Mouse (Mus musculus) cerebellum, postnatal 14 days (tissue): ENCODE results near the gene C5ar2.
"Not testable (repeated sequence)": the region's sequence is repeated elsewhere in the genome, so short reads cannot be mapped to it uniquely, and the experiment has no call there.

ENCODE experiments used
- DNase-seq, 2 experiments: peaks; one replicate each; pipeline ENCODE4 v3.0.0; 2021; ENCODE audit warnings: mixed read lengths in 2 of 2

C5ar2 gene

DNA sequence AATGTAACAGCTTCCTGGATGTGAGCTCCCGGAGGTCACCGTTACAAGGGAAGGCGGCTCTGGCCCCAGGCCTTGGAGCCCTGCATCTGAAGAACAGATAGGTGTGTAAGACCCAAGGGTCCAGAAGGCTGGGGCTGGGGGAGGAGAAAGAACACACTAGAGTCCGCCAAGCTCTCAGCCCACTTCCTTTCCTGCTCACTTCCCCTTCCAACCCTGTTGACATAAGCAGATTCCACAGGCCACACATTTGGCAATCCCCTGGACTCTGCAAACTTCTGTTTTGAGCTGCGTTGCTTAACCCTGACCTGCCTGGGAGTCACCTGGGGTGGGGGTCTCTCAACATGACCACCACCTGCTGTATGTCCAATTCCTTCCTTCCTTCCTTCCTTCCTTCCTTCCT is at the start of gene C5ar2:
Gene C5ar2, minus strand, starts transcription at position 88 of the 400 bp plus-strand sequence.
- DNase-seq: no peak

DNA sequence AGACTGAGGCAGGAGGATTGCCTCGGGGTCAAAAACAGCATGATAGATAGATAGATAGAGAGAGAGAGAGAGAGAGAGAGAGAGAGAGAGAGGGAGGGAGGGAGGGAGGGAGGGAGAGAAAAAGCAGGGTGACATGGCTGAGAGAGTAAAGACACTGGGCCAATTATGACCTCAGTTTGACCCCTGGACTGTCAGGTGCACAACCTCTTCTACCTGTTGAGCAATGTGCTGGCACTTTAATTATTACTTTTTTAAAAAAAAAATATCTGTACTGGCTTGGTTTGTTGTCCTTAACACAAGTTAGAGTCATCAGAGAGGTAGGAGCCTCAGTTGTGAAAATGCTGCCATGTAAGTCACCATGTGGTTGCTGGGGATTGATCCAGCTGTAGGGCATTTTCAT is 43.8 kb upstream of the C5ar2 start:
- DNase-seq: no peak

DNA sequence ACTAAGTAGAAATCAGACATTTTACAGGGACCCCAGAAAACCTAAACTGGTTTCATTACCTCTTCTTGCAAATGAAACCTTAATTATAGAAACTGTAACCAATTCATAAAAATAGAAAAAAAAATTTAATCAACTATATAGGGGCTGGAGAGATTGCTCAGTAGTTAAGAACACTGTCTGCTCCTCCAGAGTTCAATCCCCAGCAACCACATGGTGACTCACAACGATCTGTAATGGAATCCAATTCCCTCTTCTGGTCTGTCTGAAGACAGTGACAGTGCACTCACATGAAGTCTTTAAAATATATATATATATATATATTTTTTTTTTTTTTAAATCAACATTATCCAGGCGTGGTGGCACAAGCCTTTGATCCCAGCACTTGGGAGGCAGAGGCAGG is 43.1 kb upstream of the C5ar2 start:
- DNase-seq: no peak

DNA sequence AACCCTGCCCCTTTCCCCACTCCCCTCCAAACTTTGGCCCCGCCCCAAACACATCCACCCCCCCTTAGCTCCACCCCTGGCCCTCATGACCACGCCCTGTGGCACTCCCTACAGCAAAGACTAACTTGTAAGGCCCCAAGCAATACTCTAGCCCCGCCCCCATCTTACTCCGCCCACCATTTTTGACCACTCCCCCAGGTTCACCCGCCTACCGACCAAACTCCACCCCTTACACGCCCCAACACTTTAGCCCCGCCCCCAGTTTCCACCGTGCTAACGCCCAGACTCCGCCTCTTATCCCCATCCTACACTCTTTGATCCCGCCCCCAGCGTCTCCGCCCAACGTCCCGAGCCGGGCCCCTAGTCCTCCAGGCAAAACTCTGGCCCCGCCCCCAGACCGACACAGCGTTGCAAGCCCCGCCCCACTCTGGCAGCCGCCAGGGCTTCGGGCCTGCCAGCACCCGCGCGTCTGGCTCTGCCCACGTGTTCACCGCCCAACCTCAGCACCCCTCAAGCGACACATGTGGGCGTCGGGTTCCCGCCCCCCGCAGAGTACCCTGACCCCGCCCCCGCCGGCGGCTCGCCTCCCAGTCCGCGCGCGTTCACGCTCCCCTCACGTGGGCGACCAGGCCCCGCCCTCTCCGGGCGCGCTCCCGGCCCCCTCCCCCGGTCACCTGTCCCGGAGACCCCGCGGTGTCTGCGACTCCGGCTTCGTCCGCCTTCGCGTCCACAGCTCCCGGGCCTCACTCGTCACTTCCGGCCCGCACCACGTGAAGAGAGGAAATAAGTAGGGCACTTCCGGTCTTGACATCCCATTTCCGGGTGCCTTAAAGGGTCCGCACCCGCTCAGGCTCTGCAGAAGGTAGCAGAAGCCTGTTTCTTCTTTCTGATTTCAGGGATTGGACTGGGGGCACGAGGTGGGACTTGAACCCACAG is 42.3 kb upstream of the C5ar2 start, which contains the start of gene Ccdc9:
Gene Ccdc9, minus strand, starts transcription at position 770 of the 936 bp plus-strand sequence.
- peak; percentile 98 to 100 for DNase-seq

DNA sequence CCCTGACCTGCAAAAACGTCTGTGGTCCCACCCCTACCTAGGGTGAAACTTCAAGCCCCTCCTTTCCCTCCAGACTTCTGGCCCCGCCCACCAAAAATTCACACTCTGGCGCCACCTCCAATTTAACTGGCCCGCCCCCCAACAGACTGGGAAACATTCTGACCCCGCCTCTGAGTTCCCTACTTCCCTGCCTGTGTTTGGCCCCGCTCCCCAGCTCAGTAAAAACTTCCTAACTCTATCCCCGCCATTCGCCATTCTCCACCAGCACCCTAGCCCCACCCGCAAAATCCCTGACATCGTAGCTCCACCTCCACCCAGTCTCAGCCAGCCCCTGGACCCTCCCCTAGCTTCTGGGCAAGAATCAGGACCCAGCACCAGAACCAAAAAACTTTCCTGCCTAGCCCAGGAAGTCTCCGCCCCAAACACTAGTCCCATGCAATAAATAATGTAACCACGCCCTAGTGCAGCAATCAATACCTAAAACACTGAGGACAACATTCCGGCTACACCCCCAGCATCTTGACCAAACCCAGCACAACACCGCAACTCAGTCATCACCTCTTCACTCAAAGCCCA is 41.6 kb upstream of the C5ar2 start:
- DNase-seq: peak; percentile 36 to 68

DNA sequence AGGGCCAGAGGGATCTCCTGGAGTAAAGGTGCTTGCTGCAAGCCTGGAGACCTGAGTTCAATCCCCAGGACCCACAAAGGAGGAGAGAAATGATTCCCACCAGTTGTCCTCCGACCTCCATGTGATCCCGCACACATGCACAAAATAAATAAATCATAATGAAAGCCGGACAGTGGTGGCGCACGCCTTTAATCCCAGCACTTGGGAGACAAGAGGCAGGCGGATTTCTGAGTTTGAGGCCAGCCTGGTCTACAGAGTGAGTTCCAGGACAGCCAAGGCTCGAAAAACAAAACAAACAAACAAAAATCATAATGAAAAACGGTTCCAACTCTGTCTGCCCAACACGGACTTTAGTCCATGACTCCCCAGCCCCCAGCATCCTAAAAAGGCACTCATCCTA is 41.0 kb upstream of the C5ar2 start:
- no peak for DNase-seq

DNA sequence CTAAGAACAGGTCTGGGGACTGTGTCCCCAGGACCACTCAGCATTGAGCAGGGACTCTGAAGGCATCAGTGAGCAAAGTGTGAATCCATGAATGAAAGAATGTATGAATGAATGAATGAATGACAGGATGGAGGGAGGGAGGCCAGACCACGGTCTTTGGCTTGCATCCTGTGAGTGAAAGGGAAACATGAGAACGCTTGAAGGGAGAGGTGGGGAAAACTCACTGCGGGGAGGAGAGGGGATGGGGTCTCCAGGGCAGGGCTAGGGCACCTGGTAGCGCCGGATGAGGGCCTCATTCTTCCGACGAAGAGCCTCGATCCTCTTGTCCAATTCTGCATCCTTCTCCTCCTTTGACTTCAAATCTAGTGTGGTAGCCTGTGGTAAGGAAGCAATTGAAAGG is 40.0 kb upstream of the C5ar2 start:
- DNase-seq: no peak

DNA sequence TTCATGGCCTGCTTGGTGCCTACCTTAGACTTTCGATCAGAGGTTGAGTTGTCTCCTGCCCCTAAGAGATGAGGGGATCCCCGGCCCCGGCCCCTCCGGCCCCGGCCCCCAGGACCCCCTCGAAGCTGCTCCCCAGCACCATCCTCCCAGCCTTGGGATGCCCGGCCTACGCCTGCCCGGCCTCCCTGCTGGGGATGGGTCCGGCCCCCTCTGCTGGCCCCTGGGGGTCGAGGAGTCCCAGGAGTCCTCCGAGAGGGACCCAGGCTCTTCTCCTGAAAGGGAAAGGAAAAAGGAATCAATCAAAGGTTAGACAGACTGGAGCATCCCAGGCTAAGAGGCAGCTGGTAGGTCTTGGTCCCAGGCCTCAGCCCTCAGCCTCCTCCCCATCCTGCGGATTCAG is 38.4 kb upstream of the C5ar2 start:
- no peak for DNase-seq

DNA sequence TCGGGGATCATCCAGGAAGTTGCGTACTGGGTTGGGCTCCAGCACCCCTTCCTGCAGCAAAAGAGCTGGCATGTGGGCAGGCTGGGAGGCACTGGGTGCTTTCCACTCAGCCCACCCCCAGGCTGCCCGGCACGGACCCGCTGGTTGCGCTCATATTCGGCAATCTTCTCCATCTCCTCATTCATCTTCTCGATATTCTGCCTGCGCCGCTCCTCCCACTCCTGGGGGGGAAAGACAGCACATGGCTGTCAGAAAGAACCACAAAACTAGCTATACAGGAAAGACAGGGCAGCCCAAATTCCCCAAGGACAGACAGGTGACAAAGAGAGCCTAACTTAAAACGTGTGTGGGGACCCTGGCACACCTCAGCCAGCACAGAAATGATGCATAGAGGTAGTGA is 36.8 kb upstream of the C5ar2 start:
- no peak for DNase-seq

DNA sequence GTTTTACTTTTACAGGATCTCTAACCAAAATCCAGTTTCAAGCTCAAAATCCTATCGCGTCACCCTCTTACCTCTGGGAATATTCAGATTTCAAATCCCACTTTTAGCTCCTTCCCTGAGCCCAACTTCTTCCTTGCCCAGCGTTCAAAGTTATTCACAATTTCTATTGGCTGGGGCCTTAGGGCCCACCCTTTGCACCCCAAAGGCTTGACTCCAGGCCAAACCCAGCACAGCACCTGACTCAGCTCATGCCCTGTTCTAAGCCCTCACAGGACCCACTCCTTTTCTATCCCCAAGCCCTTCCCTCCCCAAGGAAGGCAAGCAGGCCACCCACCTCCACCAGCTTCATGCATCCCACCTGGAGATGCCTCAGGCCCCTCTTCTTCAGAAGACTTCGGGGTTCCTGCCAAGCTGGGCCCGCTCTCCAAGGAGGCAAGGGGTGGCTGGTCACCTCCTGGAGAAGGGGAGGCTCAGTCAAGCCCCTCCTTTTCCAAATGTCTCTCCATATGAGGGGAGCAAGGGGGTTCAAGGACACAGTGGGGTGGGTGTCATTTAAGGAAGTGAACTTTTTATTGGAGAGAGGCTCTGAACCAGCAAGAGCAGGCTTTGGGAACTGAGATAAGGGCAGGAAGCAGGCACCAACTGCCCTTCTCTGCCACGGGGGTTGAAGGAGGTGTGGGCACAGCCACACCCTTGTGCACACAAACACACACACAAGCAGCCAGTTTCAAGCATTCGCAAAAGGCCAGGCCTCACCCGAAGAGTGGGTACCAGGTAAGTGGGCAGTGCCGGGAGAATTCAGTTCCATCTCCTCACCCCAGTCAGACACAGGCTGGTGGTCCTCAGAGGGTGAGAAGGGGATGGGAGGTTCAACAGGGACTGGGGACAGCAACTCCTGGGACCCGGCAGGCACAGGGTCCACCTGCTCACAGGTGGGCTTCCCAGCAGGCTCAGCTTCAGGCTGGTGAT is 31.3 kb upstream of the C5ar2 start:
- DNase-seq: no peak

DNA sequence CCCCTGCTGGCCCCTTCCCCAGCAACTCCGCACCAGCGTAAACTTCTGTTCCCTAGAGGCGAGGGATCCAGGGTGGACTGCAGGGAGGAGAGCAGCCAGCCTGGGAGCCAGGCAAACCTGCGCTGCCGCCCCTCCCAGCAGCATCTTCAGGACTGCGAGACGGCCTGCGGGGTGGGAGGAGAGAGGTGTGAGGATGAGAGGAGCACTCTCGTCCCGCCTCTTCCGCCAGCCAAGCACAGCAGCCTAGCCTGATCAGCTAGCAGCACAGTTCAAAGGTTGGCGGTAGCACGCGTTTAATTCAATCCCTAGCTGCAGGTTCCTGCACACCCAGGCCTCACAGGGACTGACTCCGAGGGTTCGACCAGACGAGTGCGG is 29.8 kb upstream of the C5ar2 start:
- DNase-seq: peak in 1 of 2 experiments; percentile 74

DNA sequence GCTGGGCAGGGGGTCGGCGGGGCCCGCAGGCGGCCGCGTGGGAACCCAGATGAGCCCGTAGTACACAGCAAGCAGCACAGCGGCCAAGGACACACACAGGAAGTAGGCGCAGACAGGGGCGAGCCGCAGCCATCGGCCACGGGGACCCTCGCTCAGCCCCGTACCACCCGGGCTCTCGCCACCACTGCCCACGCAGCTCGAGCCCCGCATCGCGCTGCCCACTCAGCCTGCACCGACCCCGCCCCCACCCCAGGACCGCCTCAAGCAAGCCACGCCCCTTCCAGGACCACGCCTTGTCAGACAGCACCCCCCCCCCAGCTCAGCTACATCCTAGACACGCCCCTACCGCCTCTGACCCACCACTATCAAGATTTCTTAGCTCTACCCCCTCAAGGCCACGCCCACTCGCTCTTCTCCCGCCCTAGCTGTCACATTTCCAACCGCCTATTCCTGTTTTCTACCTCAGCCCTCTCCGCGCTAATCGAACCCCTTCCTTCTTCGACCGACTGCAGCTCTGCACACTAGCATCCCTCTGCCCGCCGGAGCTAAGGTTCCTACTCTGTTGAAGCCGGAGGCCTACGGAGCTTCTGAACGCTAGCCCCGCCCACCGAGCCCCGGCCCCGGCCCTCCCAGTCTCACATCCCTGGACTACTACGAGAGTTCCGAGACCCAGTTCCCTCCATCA is 29.3 kb upstream of the C5ar2 start, which contains the start of gene Inafm1:
Gene Inafm1, minus strand, starts transcription at position 537 of the 685 bp plus-strand sequence.
- peak; percentile 89 to 92 for DNase-seq

DNA sequence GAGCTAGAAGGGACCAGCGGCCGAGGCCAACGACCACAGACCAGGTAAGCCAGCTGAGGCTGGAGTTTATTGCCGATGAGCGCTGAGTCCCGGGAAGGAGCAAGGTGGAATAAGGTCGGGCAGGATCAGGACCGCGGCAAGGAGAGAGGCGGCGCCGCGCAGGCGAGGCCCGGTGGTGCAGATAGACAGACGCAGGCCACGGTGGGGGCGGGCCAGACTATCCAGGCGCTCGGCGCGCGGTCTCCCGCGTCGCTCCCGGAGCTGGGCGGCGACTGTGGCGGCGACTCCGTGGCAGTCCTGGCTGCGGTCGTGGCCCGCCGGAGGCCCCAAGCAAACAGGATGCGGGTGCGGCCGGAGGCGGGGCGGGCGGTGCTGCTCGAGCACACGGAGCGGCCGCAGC is 28.7 kb upstream of the C5ar2 start:
- peak; percentile 81 for DNase-seq

DNA sequence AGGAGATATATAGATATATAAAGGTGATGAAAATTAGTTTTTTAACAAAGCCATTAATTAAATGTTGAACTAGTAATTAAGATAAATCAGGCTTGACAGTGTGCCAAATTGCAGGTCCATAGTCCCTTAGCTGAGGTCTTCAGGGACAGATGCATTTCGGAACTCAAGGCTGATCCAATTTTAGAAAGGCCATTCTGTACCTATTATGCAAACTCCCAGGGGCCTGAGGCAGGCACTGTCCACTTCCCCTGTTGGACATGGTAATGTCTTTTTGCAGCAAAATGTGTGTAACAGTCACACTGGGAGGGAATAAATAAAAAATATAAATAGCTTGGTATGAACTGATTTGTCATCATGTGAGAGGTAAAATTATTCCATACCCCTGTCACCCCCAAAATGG is 27.2 kb upstream of the C5ar2 start:
- DNase-seq: no peak

DNA sequence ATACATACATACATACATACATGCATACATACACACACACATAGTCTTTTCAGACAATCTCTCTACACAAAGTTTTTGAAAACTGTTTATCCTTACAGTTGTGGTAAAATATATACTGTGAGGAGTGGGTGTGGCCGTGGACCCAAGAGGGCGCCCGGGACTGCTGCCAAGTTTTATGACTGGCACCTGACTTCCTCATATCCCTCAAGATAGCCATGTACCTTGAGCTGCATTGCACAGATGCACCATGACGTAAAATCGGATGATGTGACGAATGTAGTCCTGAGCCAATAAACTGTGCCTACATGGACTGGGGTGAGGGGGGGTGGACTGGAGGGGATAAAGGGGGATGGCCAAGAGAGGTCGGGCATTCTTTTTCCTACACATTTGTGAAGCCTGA is 22.6 kb upstream of the C5ar2 start:
- not testable (repeated sequence) for DNase-seq

DNA sequence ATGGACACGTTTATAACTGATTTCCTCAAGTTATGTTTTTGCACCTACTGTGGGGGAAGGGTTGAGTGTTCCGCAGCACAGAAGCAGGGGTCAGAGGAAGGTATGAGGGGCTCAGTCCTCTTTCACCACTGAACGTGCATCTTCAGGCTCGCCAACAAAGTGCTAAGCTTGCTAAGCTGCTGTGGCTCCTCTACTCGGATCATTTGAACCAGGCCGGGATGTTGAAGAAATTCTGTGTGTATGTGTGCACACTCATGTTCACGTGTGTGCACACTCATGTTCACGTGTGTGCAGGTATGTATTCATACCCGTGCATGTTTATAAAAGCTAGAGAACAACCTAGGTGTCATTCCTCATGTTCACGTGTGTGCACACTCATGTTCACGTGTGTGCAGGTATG is 21.9 kb upstream of the C5ar2 start:
- DNase-seq: no peak

DNA sequence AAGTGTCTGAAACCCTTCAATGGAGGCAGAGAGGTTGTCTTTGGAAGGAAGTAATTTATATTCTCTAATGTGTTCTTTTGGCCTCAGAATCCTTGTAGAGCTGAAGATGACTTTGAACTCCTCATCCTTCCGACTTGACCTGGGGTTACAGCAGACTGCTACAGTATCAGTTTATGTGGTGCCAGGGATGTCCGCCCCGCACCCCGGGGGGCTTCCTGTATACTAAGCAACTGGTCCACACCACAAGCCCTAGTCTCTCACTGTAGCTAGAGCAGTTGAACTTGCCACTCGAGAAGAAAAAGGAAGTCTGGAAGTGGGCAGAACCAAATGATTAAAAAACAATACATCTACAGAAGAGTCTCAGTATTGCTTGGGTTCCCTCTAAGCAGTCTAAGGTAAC is 19.9 kb upstream of the C5ar2 start:
- no peak for DNase-seq

DNA sequence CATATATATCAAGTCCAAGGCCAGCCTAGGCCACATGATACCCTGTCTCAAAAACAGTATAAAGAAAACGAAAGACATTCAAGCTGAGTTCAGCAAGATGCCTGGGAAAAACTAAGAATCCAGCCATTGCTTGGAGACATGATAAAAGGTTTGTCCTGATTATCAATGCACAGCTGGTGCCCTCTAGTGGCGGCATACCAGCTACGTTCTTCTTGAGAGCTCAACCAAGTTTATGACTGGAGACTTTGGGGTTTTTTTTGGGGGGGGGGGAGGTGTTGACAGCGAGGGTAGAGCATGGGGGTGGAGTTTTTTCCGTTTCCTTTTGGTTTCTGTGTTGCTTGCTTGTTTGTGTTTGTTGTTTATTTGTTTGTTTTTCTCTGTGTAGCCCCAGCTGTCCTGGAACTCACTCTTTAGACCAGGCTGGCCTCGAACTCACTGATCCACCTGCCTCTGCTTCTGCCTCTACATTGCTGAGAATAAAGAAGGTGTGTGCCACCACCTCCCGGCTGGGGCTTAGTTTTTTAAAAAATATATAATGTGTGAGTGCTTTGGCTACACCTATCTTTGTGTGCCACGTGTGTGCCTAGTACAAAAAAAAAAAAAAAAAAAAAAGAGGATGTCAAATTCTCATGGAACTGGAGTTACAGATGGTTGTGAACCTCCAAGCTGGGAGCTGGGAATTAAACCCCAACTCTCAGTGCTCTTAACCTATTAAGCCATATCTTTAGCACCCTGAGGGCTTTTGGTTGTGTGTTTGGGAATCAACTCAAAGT is 19.2 kb upstream of the C5ar2 start:
- DNase-seq: peak; percentile 85 to 92

DNA sequence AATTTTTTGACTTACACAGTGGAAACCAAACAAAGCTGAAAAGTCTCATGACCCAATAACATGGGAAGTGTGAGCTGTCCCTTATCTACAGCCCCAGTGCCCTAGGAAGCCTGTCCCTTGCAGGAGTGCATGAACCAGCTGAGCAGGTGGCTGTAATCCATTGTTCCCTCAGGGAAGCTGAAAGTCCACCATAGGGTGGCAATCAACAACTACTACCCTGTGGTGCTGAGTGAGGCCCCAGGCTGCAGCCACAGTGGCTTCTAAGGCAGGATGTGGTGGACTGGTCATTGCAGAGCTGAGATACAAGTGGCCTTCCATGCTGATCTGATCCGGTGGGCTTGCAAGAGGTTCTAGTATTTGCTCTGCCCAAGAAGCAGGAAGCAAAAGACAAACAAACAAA is 17.1 kb upstream of the C5ar2 start:
- DNase-seq: no peak

DNA sequence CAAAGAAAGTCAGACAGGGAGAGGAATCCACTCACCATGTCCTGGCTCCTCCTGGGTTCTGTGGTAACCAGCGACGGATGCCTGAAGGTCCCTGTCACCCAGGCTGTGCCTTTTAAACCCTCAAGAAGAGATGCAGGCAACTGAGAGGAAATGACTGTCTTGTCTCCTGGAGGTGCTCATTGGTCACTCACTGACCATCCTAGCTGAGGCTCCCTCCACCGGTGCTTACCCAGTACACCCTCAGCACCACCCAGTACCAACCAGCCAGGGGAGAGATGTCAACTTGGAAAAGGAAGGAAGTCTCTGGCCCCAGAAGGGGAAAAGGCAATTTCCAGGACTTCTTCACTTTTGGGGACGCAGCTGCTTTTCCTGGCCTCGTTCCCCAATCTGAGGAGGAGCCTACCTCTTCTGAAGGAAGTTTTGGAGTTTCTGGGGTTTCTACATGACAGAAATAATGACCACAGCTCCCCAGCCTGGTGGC is 15.2 kb upstream of the C5ar2 start, which contains the start of gene C5ar1:
Gene C5ar1, minus strand, starts transcription at position 431 of the 481 bp plus-strand sequence.
- no peak for DNase-seq

DNA sequence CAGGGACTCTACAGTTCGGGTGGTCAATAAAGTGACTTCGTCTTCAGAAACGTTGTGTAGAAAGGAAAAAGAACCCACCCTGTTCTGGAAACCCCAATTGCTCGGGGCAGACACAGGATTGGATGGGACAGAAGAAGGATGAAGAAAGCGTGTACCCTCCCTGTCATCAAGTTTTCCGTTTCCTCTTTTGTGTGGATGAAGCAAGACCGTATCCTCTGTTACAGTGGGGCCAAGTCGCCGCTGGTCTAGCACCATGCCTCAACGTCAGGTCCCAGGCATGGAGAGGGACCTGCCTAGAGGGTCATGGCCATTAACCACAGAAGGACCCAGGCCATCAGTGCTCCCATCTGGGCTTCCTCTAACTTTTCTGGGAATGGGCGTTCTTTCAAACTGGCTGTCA is 13.9 kb upstream of the C5ar2 start:
- no peak for DNase-seq
